ENCODE assay signal across 7 mouse cellular contexts in the genomic region with DNA sequence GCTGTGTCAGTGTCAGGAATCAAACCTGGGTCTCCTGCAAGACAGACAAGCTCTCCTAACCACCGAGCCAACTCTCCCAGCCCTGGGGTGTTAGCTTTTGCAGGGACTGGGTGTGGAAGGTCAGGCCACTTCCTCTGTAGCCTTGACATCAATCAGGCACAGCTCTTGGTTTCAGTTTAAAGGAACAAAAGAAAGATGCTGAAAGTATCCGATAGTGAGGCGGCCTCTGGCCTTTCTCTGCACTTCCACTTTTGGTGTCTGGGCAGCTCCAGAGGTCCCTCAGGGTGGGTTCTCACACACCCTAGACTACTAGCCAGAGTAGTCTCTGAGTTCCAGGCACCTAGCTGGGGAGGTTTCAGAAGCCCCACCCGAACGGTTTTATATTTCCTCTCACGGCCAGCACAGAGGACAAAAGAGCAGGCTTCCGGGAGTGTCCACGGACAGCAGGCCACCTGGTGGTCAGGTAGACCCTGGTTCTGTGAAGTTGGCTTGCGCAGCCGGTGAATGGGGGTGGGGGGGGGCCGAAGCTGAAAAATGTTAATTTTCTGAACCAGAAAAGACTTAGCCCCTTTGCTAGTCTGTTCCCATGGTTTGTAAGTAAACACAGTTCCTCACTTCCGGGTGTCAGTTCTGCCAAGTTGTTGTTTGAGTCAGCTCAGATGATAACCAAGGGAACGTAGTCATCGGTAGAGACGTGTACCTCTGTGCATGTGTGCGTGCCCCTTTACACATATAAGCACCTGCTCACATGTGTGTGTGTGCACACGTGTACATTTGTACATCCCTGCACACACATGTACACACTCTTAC. TPM values are rescaled to one million over a fixed set of nuclear protein-coding genes. Genes with fewer than 3 reads are reported as not detected.
DNase-seq lines count a peak whose midpoint lies in the region; ATAC-seq and TF ChIP-seq lines count a peak whose summit lies in the region.

No protein-coding gene starts in this region.

- peak; percentile 74 for DNase-seq in CD4-positive, CD25-positive, alpha-beta regulatory T cell, adult 2 months (ENCODE audit: low read depth, low spot score)
- peak; percentile 60 for DNase-seq in T-cell, adult 2 months (ENCODE audit: low spot score)
- peak; percentile 33 to 40 for DNase-seq in heart, postnatal 10 days
- no peak for DNase-seq in liver, postnatal 0 days
- DNase-seq in layer of hippocampus, adult 11-12 months (ENCODE audit: low spot score), result no peak
- no peak for DNase-seq in embryo, embryonic 10 days (ENCODE audit: low spot score)

- H3K9me3 ChIP-seq in liver, postnatal 0 days (ENCODE audit: low read length), result no peaks in the 10 kb centered on the region
- no peaks in the 10 kb centered on the region for H3K9me3 ChIP-seq in forebrain, embryonic 15.5 days

- peaks cover 17% of the 10 kb centered on the region for H3K36me3 ChIP-seq in liver, postnatal 0 days (replicated peaks; ENCODE audit: insufficient read depth, low read length)
- peaks cover 7% of the 10 kb centered on the region for H3K36me3 ChIP-seq in forebrain, embryonic 15.5 days

- ATAC-seq in liver, postnatal 0 days, result peak; percentile 16; the same call in 1 of the 2 replicates
- ATAC-seq in forebrain, embryonic 15.5 days (replicated peaks), result no peak

- 33% methylated on average over 17 of the region's 17 CpGs for WGBS in liver, postnatal 0 days (ENCODE audit: insufficient replicate concordance)
- 75% methylated on average over 17 of the region's 17 CpGs for WGBS in forebrain, embryonic 15.5 days

- intact Hi-C loops in heart, postnatal 10 days (cut with DNase I), result no loop called here

- peak overlapping the region; percentile 41 for H3K4me2 ChIP-seq in liver, postnatal 0 days (ENCODE audit: low read depth, low read length)
- no peak overlapping the region for H3K4me2 ChIP-seq in forebrain, embryonic 15.5 days (replicated peaks)

- TF ChIP-seq EP300 in liver, postnatal 0 days (IDR thresholded peaks at IDR 0.05; ENCODE audit: low read depth), result no peak

- 0 out of 2 replicates have a peak overlapping the region, but pooled peaks have one; percentile 1 for H3K4me3 ChIP-seq in liver, postnatal 0 days (ENCODE audit: low read depth, low read length)
- no peak overlapping the region for H3K4me3 ChIP-seq in forebrain, embryonic 15.5 days

- peak overlapping the region; percentile 56 for H3K27ac ChIP-seq in liver, postnatal 0 days (ENCODE audit: low read depth)
- no peak overlapping the region for H3K27ac ChIP-seq in forebrain, embryonic 15.5 days (replicated peaks)

- TF ChIP-seq CTCF in liver, postnatal 0 days (IDR thresholded peaks at IDR 0.05; ENCODE audit: low read depth), result peak; percentile 27; the same call in 1 of the 2 replicates

- H3K27me3 ChIP-seq in liver, postnatal 0 days (ENCODE audit: insufficient read depth, low read length), result no peaks in the 10 kb centered on the region
- no peaks in the 10 kb centered on the region for H3K27me3 ChIP-seq in forebrain, embryonic 15.5 days

- H3K4me1 ChIP-seq in liver, postnatal 0 days (ENCODE audit: insufficient read depth), result peaks cover 60% of the 10 kb centered on the region
- peaks cover 51% of the 10 kb centered on the region for H3K4me1 ChIP-seq in forebrain, embryonic 15.5 days

- H3K9ac ChIP-seq in liver, postnatal 0 days (replicated peaks), result no peak overlapping the region
- H3K9ac ChIP-seq in forebrain, embryonic 15.5 days (replicated peaks), result no peak overlapping the region

RNA-seq across cellular contexts. Expression of a gene that starts 25.5 kb away (rescaled TPM):
- total RNA-seq in heart, postnatal 10 days (2021), result 10 to 100 TPM; 32.8 to 38.5 TPM
- 22.3 and 22.6 TPM in 2 replicates for polyA plus RNA-seq in liver, postnatal 0 days (2015; fragmentation: Nextera tagmentation; extraction: Ambion mirVana)
- polyA plus RNA-seq in forebrain, embryonic 15.5 days (2015; fragmentation: Nextera tagmentation; extraction: Ambion mirVana), result 83.8 and 113 TPM in 2 replicates

Comparison
In these comparisons a context has a peak if more than half of its experiments do, and no peak if none do; other contexts are left out.
1. DNase-seq: peak in CD4-positive, CD25-positive, alpha-beta regulatory T cell, adult 2 months (single experiment), T-cell, adult 2 months (single experiment) and heart, postnatal 10 days (2 of 2); none in liver, postnatal 0 days (single experiment), layer of hippocampus, adult 11-12 months (single experiment) and embryo, embryonic 10 days (single experiment).